Mouse (Mus musculus) testis, postnatal 14 days (tissue): ENCODE results near the gene F2rl2.

Experiments used
- DNase-seq: peaks from one replicate; pipeline ENCODE4 v3.0.0; 2021; ENCODE audit warnings: low spot score

The F2rl2 gene

GRCm38 (mm10) chr13:95703376-95703775 lies 6.7 kb downstream of the F2rl2 start:
- DNase-seq, result no peak

DNA sequence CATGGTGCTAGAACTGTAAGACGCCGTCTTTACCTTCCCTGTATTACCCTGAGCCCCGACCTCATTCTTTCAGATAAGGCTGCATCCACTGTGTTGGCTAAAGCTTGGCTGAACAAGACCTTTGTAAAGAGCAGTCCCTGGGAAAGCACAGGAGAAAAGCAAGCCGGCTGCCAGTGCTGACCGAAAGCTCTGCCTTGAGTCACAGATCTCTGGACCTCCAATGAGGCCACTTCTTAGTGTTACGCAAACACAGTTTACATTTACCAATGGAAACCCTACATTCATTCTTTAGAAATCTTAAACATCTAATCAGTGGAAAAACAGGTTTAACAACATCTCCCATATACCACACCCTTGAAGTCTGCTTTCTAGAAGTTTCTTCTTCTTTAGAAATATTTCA lies 8.9 kb downstream of the F2rl2 start:
- no peak for DNase-seq

DNA sequence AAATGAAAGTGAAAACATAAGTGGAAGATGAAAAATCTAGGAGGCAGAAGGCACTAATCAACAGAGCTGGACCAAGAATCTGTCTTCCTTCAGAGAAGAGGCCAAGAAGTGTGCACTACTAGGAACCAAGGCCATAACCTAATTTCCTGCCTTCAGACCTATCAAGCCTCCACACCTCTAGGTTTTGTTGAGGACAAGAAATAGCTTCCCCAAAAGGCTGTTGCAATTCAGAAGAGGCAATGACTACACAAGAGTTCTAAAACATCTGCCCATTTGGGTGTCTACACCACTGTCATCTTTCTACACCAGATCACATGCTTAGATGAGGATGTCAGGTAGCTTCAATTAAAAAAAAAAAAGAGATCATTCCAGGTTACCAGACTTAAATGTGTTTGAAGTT lies 15.4 kb downstream of the F2rl2 start:
- DNase-seq, result no peak

- no peak for DNase-seq
Observed at GRCm38 (mm10) chr13:95712570-95713268, 16.1 kb downstream of the F2rl2 start.

GRCm38 (mm10) chr13:95714271-95714975 lies 17.8 kb downstream of the F2rl2 start:
- DNase-seq, result no peak

DNA sequence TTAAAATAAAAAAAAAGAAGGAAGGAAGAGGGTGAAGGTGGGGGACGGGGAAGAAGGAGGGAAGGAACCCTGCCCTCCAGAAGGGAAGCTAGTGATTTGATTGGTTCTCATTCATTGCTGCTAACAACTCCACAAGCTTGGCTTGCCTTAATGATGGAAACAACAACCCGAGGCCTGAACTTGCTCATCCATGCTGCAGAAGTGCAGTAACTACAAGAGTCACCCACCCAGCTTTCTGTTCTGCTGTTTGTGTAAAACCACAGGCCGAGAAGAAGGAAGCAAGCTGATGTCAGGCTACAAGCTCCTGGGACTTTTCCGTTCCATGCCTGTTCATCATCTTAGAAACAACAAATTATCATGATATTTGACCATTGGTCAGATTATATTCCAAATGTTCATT lies 18.7 kb downstream of the F2rl2 start:
- DNase-seq, result no peak

DNA sequence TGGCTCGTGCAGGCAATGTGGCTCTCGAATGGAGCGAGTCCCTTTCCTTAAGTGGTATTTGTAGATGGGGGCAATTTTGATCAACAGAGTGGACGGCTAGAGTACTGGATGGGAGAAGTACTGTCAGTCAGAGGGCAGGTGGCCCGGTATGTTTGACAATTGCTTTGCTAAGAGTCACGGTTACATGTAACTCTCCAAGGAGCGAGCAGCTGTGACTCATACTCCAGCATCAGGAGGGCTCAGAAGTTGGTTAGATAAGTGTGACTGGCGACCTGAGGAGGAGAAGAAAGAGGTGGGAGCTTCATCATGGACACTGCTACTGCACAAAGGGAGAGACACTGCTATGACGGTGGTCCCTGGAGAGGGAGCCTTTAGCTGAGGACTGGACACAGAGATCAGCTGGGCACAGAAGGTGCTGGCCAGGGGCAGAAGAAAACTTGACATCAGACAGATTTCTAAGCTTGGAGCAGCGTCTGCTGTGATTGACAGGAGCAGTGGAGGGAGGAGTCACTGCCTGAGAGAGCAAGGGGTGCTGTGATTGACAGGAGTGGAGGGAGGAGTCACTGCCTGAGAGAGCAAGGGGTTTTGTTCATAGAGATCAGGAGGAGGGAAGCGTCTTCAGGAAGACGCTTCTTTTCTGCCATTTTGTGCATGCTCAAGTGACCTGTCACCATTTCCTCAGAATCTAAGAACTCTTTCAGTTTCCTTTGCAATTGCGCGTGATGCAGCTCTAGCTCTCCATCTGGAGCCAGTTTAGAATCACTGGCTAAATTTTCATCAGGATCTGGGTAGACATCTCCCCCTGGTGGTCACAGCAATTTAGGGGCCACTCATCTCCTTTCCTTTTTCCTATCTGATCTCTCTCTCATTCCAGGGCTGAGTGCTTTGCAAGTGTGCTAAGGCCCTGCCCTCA lies 22.9 kb downstream of the F2rl2 start:
- peak; percentile 30 for DNase-seq

DNA sequence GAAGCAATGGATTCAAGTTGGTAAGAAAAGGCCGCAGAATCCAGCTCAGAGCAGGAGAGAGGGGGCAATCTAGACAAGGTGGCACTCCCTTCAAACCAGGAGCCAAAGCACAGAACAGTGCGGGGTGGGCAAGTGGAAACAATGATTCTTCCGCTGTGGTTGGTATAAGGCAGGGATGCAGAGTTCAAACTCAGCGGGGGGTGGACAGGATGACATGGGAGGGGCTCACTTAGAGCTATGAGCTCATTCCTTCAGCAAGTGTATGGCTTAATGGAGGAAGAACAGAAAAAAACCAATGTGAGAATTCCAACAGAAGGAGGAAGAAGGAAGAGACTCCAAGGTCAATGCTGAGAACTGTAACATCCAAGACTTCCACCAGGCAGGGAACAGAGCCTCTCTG lies 33.8 kb downstream of the F2rl2 start:
- no peak for DNase-seq

DNA sequence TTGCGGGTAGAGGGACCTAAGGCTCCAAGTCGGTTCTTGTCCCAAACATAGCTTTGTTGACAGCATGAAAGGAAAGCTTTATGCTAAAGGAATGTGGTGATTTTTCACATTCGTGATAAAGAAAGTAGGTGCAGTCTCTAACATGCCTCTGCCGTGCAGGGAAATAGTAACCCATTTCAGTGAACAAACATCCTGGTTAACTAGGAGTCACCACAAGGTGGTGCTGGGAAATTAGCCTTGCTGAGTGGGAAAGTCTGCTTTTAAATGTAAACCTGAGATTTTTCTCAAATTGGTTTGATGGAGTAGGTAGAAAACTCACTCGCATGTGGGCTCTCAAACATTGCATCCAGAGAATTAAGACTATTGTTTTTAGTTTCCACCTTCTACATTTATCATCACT lies 43.0 kb downstream of the F2rl2 start:
- no peak for DNase-seq

DNA sequence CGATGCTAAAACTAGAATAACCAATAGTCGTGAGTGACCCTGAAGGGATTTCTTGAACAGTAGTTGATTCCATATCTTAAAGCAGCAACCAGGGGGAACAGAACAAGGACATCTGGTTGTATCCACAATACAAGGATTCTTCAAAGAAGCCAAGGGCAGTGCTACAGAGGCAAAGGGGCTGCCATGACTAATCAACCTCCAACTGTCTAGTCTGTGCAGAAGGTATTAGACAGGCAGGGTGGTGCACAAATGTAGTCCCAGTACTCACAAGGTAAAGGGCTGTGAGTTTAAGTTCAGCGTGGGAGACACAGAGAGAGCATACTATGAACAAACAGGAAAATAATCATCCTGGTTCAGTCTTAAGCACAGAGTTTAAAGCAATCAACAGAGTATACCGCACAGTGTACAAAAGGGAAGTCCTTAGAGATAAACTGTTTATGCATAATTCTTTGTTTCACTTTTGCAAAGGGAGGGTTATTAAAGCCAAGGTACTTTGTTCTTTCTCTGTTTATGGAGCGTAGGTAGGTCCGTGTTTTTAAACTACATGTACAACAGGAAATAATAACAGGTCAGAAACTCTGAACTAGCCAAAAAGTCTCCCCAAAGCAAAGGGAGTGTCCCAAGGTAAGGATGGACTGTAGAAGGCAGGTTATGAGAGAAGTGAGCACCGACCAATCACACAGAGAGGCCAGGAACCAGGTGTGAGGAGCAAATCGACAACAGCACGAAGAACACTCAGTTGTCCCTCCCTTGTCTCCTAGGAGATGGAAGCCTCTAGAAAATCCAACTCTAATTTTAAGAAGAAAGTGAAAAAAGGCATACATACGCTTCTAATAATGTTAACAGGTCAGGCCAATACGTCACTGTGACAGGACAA lies 45.4 kb downstream of the F2rl2 start:
- DNase-seq, result no peak

- no peak for DNase-seq
Observed at GRCm38 (mm10) chr13:95742881-95743466, 46.3 kb downstream of the F2rl2 start.

- no peak for DNase-seq
Observed at GRCm38 (mm10) chr13:95745451-95745850, 48.8 kb downstream of the F2rl2 start.

GRCm38 (mm10) chr13:95746509-95746908 lies 49.9 kb downstream of the F2rl2 start:
- peak; percentile 29 for DNase-seq

DNA sequence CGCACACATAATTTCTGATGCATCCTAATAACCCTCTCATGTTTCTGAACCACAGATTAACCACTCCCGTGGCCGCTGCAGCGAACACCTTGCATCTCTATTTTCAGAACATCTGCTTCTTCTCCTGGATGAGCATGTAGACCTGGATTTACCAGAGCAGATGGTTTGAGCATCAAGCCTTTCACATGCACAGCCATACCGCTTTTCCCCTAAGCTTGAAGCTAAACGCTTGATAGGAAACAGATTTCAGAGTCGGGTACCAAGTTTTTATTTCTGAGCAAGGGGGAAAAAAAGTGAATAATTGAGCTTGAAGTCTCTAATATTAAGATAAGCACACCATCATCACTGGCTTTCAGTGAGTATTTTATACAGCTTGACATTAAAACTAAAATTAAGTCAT lies 50.4 kb downstream of the F2rl2 start:
- DNase-seq, result no peak

DNA sequence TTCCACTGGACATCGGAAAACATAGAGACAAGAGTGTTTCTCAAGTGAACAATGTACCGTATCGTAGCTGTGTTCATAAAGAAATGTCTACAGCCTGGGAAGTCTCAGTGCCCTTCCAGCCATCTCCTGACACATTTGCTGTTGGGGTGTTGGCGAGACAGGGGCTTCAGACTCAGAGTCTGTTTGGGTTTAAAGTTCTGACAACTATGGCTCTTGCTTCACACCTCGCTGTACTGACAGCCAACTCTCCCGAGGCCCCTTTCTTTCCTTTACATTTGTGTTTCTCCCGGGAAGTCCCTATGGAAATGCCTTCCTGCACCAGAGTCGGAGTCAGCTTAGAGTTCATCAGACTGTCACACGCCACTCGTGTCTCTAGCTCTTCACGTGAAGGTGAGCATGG lies 50.9 kb downstream of the F2rl2 start:
- DNase-seq, result no peak
